Mouse (Mus musculus) spleen, postnatal 10 days (tissue): ENCODE data around the gene Gm20388.

Experiments used
- DNase-seq, 2 experiments: peaks; one replicate each; pipeline ENCODE4 v3.0.0; 2021 to 2022; ENCODE audit warnings: low spot score in 2 of 2

Gm20388 gene

DNA sequence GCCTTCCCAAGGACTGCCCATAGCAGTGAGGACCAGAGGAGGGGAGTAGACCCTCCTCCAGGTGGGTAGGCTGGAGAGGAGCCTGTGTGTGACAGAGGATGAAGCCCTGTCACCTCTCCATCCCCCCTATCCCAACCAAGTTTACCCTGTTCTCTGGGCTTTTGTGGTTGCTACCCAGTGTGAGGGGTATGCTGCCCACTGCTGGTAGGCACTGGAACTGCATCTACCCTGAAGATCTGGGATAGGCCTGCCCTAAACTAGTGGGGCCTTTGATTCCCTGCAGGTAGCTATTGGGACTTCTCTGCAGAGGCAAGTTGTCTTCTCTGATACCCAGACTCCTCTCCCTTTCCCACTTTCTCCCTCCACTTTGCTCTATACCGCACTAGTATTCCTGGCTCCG, 2348.7 kb downstream of the Gm20388 start:
- DNase-seq, result peak; percentile 72 to 84

DNA sequence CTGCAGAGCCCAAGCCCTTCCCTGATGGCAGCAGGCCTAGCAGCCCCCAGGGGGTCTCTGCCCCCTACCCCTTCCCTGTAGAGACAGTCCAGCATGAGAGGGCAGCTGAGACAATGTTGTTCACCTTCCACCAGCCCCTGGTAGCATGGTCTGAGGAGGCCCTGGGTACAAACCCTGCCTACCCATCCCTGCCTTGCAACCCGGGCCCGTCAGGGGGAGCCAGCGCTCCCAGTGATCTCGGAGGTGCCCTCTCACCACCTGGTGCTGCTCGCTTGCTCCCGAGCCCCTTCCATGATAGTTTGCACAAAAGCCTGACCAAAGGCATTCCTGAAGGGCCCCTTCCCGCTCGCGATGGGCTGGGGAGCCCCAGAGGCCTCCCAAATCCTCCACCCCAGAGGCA, 2350.1 kb downstream of the Gm20388 start:
- DNase-seq, result peak; percentile 11 to 26

DNA sequence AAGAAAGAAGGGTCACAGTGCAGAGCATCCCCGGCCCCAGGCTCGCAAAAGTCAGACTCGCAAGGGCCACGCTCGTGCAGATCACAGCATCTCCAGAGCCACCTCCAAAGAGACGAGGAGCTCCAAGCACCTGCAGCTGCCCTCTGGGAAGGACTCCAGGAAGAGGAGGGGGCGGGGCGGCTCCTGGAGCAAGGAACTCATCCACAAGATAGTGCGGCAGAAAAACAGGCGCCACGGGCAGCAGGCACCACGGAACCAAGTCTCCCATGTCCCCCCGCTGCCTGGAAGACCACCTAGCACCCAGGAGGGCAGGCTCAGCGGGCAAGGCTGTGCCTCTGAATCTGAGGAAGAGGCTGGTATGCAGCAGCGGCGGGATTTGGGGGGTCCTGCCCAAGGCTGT, 2352.2 kb downstream of the Gm20388 start:
- DNase-seq, result no peak

DNA sequence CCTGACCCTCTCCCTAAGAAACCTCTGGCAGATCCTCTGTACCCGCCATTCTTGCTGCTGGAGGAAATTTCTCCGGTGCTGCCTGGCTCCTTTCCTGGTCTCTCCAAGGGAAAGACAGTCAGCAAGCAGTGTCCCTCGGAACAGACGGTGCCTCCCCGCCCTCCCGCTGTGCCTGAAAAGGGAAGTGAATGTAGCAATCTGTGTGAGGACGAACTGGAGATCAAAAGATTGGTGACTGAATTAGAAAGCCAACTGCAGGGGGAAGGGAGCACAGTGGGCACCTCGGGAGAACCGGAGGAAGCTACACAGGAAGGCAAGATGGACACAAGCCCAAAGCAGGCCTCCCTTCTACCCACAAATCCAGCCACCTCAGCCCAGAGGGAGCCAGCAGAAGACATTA, 2353.6 kb downstream of the Gm20388 start:
- DNase-seq, result peak in 1 of 2 experiments; percentile 23

GRCm38 (mm10) chr8:122265522-122265921, 2354.9 kb downstream of the Gm20388 start:
- DNase-seq, result no peak

GRCm38 (mm10) chr8:122266867-122267266, 2356.2 kb downstream of the Gm20388 start:
- DNase-seq, result no peak

DNA sequence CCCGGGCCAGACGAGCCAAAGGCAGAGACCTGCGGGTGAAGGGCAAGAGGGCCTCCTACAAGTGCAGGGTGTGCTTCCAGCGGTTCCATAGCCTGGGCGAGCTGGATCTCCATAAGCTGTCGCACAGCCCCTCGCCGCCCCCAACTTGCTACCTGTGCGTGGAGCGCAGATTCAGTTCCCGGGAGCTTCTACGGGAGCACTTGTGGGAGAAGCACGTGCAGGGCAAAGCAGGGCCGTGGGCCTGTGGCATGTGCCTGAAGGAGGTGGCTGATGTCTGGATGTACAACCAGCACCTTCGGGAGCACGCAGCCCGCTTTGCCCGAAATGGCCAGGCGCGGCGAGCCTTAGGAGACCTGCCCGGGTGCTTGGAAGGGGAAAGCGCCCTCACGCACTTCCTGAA, 2358.2 kb downstream of the Gm20388 start:
- peak in 1 of 2 experiments; percentile 25 for DNase-seq

DNA sequence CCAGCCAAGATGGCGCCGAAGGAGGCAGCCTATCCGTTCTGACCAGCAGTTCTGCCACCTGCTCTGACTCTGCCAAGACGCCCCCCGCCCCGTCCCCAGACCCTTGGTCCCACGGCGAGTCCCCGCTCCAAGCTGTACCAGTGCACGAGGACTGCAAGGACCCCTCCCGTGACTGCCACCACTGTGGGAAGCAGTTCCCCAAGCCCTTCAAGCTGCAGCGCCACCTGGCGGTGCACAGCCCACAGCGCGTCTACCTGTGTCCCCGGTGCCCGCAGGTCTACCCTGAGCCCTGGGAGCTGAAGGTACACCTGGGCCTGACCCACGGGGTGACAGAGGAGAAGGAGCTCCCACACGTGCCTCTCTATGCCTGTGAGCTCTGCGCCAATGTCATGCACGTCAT, 2358.8 kb downstream of the Gm20388 start:
- DNase-seq, result peak; percentile 82 to 89

DNA sequence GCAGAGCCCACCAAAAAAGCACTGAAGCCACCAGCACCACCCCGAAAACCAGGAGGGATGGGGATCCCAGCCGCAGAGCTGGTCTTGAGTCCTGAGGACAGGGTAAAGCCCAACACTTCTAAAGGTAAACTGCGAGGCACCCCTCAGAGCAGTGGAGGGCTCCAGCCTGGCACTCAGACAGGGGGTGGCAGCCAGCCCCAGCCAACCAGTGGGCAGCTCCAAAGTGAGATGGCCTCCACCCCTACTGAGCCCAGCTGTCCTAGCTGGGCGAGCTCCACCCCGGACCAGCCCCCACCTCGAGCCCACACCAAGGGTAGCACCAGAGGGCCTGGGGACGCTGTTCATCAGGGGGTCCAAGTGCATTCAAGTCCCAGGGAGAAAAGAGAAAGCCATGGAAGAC, 2359.9 kb downstream of the Gm20388 start:
- no peak for DNase-seq

GRCm38 (mm10) chr8:122273152-122273551, 2362.5 kb downstream of the Gm20388 start:
- peak; percentile 85 to 93 for DNase-seq

GRCm38 (mm10) chr8:122273826-122274225, 2363.2 kb downstream of the Gm20388 start:
- peak in 1 of 2 experiments; percentile 63 for DNase-seq

GRCm38 (mm10) chr8:122274651-122275391, 2364.2 kb downstream of the Gm20388 start:
- no peak for DNase-seq

- no peak for DNase-seq
These were observed 2365.7 kb downstream of the Gm20388 start for GRCm38 (mm10) chr8:122276308-122276707.

GRCm38 (mm10) chr8:122277204-122277995, 2366.8 kb downstream of the Gm20388 start:
- no peak for DNase-seq

DNA sequence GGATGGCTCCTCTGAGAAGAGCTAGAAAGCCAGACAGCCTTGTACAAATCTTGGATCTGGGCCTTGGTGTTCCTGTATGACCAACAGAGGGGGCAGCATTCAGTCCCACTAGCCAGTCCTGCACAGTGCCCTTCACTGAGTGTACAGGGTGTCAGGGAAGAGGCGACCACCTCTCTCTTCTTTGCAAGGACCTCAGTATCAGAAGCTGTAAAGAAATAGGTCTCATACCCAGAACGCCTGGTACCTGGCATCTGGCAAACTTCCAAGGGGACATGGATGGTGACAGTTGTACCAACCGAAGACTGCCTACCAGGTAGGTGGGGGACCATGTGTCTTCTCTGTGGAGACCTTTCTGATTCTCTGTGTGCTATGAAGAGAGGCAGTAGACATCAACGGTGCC, 2369.5 kb downstream of the Gm20388 start:
- no peak for DNase-seq

DNA sequence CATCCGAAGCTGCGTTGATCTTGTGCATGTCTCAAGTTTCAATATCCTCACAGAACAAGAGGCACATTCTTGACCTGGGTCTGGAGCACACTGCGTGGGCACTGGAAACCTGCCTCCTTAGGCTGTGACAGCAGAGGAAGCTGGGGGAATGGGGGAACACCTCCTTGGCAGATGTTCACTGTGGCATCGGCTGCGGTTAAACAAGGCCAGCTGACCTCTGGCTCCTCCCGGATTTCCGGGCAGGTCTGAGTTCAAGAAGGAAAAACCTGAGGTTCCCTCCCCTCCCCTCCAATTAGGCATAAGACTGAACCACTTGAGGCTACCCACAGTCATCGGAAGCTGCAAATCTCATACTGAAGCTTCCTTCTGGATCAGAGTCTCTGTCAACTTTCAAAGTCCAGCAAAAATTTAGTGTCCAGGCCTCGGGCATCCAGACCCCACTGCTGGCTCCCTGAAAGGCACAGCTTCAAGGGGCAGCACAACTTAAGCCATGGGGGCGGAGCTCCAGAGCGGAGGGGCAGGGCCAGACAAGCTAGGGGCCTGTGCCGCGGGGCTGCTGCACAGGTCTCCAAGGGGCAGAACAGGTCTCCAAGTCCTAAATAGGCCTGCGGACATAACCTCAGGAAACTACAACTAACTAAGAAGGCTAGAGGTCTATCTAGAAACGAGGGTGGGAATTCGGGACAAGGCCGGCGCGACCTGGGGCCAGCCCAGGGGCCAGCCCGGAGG, 2370.1 kb downstream of the Gm20388 start:
- DNase-seq, result peak in 1 of 2 experiments; percentile 76

DNA sequence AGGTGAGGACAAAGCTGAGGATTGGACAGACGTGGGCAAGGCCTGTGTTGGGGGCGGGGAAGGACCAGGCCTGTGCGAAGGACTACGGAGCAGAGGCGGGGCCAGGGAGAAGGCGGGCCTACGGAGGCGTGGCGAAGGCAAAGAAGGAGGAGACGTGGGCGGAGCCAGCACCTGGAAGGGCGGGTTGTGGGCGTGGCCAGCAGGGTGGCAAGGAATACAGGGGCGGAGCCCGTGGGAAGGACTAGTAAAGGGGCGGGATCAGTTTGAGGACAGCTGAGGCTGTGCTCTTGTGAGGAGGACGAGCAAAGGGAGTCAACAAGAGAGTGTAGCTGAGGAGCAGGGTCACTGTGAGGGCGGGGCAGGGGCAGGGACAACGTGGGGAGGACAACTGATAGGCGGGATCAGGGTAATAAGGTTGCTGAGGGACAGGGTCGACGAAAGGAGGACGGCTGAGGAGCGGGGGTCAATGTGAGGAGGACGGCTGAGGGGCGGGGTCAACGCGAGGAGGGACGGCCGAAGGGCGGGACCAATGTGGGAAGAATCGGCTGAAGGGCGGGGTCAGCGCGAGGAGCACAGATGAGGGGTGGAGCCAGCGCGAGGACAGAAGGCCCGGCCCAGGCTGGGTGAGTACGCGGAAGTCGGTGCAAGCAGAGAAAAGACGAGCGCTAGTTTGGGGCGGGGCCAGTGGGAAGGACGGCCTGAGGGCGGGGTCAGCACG, 2370.8 kb downstream of the Gm20388 start:
- peak; percentile 100 for DNase-seq

DNA sequence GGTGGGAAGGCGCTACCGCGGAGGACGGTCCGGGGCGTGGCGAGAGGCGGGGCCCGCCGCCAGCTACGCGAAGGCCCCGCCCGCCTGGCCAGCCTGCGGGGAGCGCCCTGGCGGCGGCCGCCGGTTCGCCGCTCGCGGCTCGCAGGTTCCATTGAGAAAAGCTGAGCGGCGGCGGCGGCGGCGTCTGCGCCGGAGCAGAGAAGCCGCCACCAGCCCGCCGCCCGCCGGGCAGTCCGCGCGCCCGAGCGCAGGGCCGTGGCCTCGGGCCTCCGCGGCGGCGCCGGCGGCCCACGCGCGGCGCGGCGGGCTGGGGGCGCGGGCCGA, 2371.4 kb downstream of the Gm20388 start, which contains the start of gene Zfpm1:
TSS of gene Zfpm1 (plus strand) at position 107 of the 324 bp plus-strand sequence.
- no peak for DNase-seq

GRCm38 (mm10) chr8:122282501-122283355, 2372.1 kb downstream of the Gm20388 start:
- peak in 1 of 2 experiments; percentile 62 for DNase-seq

GRCm38 (mm10) chr8:122283356-122284202, 2372.9 kb downstream of the Gm20388 start:
- peak; percentile 69 to 70 for DNase-seq
